Mouse (Mus musculus): ENCODE measurements around the gene Pou3f3.

- TF ChIP-seq CTCF (IDR thresholded peaks at IDR 0.05; ENCODE audit: low read depth), result no peak
- TF ChIP-seq EP300 (IDR thresholded peaks at IDR 0.05; ENCODE audit: low read depth), result no peak
Observed at GRCm38 (mm10) chr1:42704981-42705810, 9.6 kb downstream of the Pou3f3 start.

Data from liver, embryonic 14.5 days (tissue).